Mouse (Mus musculus) thymus, adult 2 months (tissue): Measurements from ENCODE around the gene Cpne6. TPM values are rescaled to one million over a fixed set of nuclear protein-coding genes. Genes with fewer than 3 reads are reported as not detected.
A peak's percentile ranks its signal among the peaks of the same experiment; 100 is the strongest.

Experiments used
- DNase-seq: peaks from one replicate; pipeline ENCODE4 v3.0.0; 2021
- H3K27ac ChIP-seq: fragments of 200-500 bp; 2 replicates; pipeline ENCODE4 v1.5.1; 2012; ENCODE audit warnings: low read length, control low read depth; ENCODE audit not compliant: control insufficient read depth, insufficient read depth
- H3K27me3 ChIP-seq: fragments of 200-500 bp; 2 replicates; pipeline ENCODE4 v1.6.1; 2012; ENCODE audit warnings: mild to moderate bottlenecking, low read length, moderate library complexity, mixed read lengths; ENCODE audit not compliant: control insufficient read depth, insufficient read depth
- H3K36me3 ChIP-seq: fragments of 200-500 bp; 2 replicates; pipeline ENCODE4 v1.6.1; 2012; ENCODE audit warnings: mild to moderate bottlenecking, low read length, moderate library complexity; ENCODE audit not compliant: control insufficient read depth, insufficient read depth
- H3K4me1 ChIP-seq: fragments of 200-500 bp; replicated peaks from 2 replicates; pipeline ENCODE4 v1.6.1; 2012; ENCODE audit warnings: low read length; ENCODE audit not compliant: control insufficient read depth, insufficient read depth
- H3K4me3 ChIP-seq: fragments of 200-500 bp; 2 replicates; pipeline ENCODE4 v1.5.1; 2012; ENCODE audit warnings: mild to moderate bottlenecking, low read length, control low read depth, moderate library complexity; ENCODE audit not compliant: control insufficient read depth, insufficient read depth
- CTCF ChIP-seq: fragments of 200-500 bp; IDR thresholded peaks from 2 replicates; pipeline ENCODE4 v1.5.1; 2012; ENCODE audit warnings: mild to moderate bottlenecking, control low read depth, low read length, moderate library complexity, borderline replicate concordance; ENCODE audit not compliant: control insufficient read depth, poor library complexity, insufficient read depth; ENCODE audit errors: extremely low read depth
- POLR2A ChIP-seq: fragments of 200-500 bp; IDR thresholded peaks from 2 replicates; pipeline ENCODE4 v1.6.1; 2012; ENCODE audit warnings: mild to moderate bottlenecking, low read length, control low read depth, moderate library complexity; ENCODE audit not compliant: control insufficient read depth, poor library complexity, insufficient read depth; ENCODE audit errors: extremely low read depth
- WGBS: fragments of 180-500 bp; shearing (Covaris S2); methylation state at CpG from one replicate; pipeline ENCODE4 v1.1.7; 2018; 5-methylcytosine and 5-hydroxymethylcytosine counted together
- polyA plus RNA-seq: library from polyadenylated mRNA; depleted of rRNA; stranded (reverse); fragments of >200 nt; gene quantifications from 2 replicates; pipeline ENCODE4 v1.2.3, GENCODE M21; 2012

Gene Cpne6
- polyA plus RNA-seq, 1 experiment: 1.0 TPM

- H3K27me3 ChIP-seq: peaks cover 4% of the 10 kb centered on the region; the same call in 1 of the 2 replicates
- TF ChIP-seq POLR2A (no peak), CTCF (no peak)
- no peak for DNase-seq
- WGBS: 90% methylated on average over 2 of the region's 2 CpGs
- H3K36me3 ChIP-seq: no peaks in the 10 kb centered on the region
- no peak overlapping the region for H3K4me3 ChIP-seq
- no peak overlapping the region for H3K27ac ChIP-seq
- no peaks in the 10 kb centered on the region for H3K4me1 ChIP-seq
Measured at GRCm38 (mm10) chr14:55526674-55527073, 16.4 kb downstream of the Cpne6 start.

GRCm38 (mm10) chr14:55527940-55528339, 17.7 kb downstream of the Cpne6 start:
- H3K4me3 ChIP-seq: no peak overlapping the region
- H3K27me3 ChIP-seq: no peaks in the 10 kb centered on the region
- WGBS: 8% methylated on average over 3 of the region's 3 CpGs
- peak; percentile 39 for DNase-seq
- no peak for TF ChIP-seq POLR2A
- no peak for TF ChIP-seq CTCF
- no peak overlapping the region for H3K27ac ChIP-seq
- no peaks in the 10 kb centered on the region for H3K36me3 ChIP-seq
- H3K4me1 ChIP-seq: no peaks in the 10 kb centered on the region

DNA sequence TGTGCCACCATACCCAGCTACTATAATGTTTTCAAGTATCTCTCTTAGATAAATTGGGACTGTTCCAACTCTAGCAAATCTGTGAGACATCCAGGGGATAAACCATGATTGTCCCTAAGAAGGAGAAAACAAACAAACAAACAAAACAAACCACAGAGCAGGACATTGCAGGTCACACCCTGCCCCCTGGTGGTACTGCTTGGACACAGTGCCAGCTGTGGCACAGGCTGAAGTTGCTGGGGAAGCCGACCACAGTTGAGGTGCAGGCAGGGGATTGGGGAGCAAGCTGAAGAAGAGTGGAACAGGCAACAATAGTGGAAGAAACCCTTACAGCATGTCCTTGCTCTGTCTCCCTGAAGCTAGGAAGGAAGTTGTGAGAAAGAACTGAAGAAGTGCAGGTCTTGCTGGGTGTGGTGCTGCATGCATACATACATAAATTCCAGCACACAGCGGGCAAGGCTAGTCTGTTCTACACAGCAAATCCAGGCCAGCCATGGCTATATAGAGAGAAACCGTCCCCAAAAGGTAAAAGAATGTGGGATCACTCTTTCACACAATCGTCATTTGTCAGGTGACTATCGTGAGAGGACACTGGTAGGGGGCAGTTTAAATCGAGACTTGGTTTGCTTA, 26.0 kb downstream of the Cpne6 start:
- Histone ChIP-seq H3K36me3 (no peaks in the 10 kb centered on the region), H3K4me3 (no peak overlapping the region), H3K27ac (no peak overlapping the region), H3K27me3 (no peaks in the 10 kb centered on the region), H3K4me1 (peaks cover 13% of the 10 kb centered on the region)
- DNase-seq: peak; percentile 42
- TF ChIP-seq POLR2A: no peak
- TF ChIP-seq CTCF: peak; percentile 71; the same call in 1 of the 2 replicates
- WGBS: 75% methylated on average over 6 of the region's 6 CpGs

GRCm38 (mm10) chr14:55540067-55540786, 30.0 kb downstream of the Cpne6 start, which contains the start of gene Pck2:
Pck2 (plus strand) TSS chr14:55540266.
- DNase-seq: peak; percentile 38
- H3K27ac ChIP-seq: no peak within 1 kb of the TSS
- H3K4me1 ChIP-seq: peaks cover 16% of the 10 kb centered on the region
- H3K27me3 ChIP-seq: no peaks in the 10 kb centered on the region
- H3K4me3 ChIP-seq: peak within 1 kb of the TSS; percentile 54
- WGBS: under 1% methylated on average over 32 of the region's 32 CpGs
- TF ChIP-seq POLR2A (no peak), CTCF (no peak)
- no peaks in the 10 kb centered on the region for H3K36me3 ChIP-seq

- peaks cover 16% of the 10 kb centered on the region for H3K4me1 ChIP-seq
- 9% methylated on average over 10 of the region's 10 CpGs for WGBS
- H3K27ac ChIP-seq: no peak overlapping the region
- H3K4me3 ChIP-seq: peak overlapping the region; percentile 54
- no peak for TF ChIP-seq CTCF
- no peak for TF ChIP-seq POLR2A
- H3K36me3 ChIP-seq: no peaks in the 10 kb centered on the region
- H3K27me3 ChIP-seq: no peaks in the 10 kb centered on the region
- DNase-seq: peak; percentile 46
Measured at GRCm38 (mm10) chr14:55540787-55541321, 30.6 kb downstream of the Cpne6 start.

GRCm38 (mm10) chr14:55542268-55542667, 32.0 kb downstream of the Cpne6 start:
- H3K4me3 ChIP-seq: no peak overlapping the region
- H3K27me3 ChIP-seq: no peaks in the 10 kb centered on the region
- DNase-seq: no peak
- 98% methylated on average over 12 of the region's 12 CpGs for WGBS
- no peak overlapping the region for H3K27ac ChIP-seq
- H3K36me3 ChIP-seq: no peaks in the 10 kb centered on the region
- TF ChIP-seq POLR2A (no peak), CTCF (no peak)
- H3K4me1 ChIP-seq: peaks cover 16% of the 10 kb centered on the region

GRCm38 (mm10) chr14:55544334-55544733, 34.1 kb downstream of the Cpne6 start:
- H3K4me3 ChIP-seq: no peak overlapping the region
- TF ChIP-seq CTCF (no peak), POLR2A (no peak)
- no peaks in the 10 kb centered on the region for H3K27me3 ChIP-seq
- no peaks in the 10 kb centered on the region for H3K36me3 ChIP-seq
- peaks cover 16% of the 10 kb centered on the region for H3K4me1 ChIP-seq
- WGBS: 76% methylated on average over 9 of the region's 9 CpGs
- H3K27ac ChIP-seq: no peak overlapping the region
- DNase-seq: no peak
